ENCODE assay signal across 31 mouse cellular contexts in genomic region chr8:79226046-79226445, GRCm38 (mm10). TPM values are rescaled to one million over a fixed set of nuclear protein-coding genes. Genes with fewer than 3 reads are reported as not detected.
A peak's percentile ranks its signal among the peaks of the same experiment; 100 is the strongest.
DNase-seq lines count a peak whose midpoint lies in the region; ATAC-seq and TF ChIP-seq lines count a peak whose summit lies in the region.
"Had no signal": no experiment of that assay in that cellular context is flagged by ENCODE, and none has a peak within 500 bp of the region (broad histone marks: within the 10 kb centered on the region; RNA-seq: fewer than 3 reads in every experiment).

No protein-coding gene starts in this region.

- no peak for TF ChIP-seq CTCF in bone marrow macrophage, adult 2 months (IDR thresholded peaks at IDR 0.05; ENCODE audit: low read depth, low read length)
- no peak for TF ChIP-seq CTCF in intestine, postnatal 0 days (IDR thresholded peaks at IDR 0.05; ENCODE audit: low read depth)

- no peak overlapping the region for H3K9ac ChIP-seq in midbrain, embryonic 13.5 days (replicated peaks)
- no peak overlapping the region for H3K9ac ChIP-seq in intestine, postnatal 0 days (ENCODE audit: low read depth, low read length)
- H3K9ac ChIP-seq: forebrain, embryonic 15.5 days; heart, embryonic 13.5 days; hindbrain, embryonic 14.5 days had no signal

- no peak overlapping the region for H3K4me2 ChIP-seq in midbrain, embryonic 13.5 days (replicated peaks)
- no peak overlapping the region for H3K4me2 ChIP-seq in intestine, postnatal 0 days (replicated peaks; ENCODE audit: low read depth)
- H3K4me2 ChIP-seq: forebrain, embryonic 15.5 days; heart, embryonic 13.5 days; hindbrain, embryonic 14.5 days had no signal

- no peaks in the 10 kb centered on the region for H3K27me3 ChIP-seq in midbrain, embryonic 13.5 days
- no peaks in the 10 kb centered on the region for H3K27me3 ChIP-seq in intestine, postnatal 0 days (replicated peaks; ENCODE audit: control insufficient read depth, insufficient read depth, low read length)
- H3K27me3 ChIP-seq: forebrain, embryonic 15.5 days; heart, embryonic 13.5 days had no signal

- TF ChIP-seq POLR2A in bone marrow macrophage, adult 2 months (IDR thresholded peaks at IDR 0.05; ENCODE audit: borderline replicate concordance, low read depth, low read length): no peak

- peaks cover 9% of the 10 kb centered on the region for H3K4me1 ChIP-seq in bone marrow macrophage, adult 2 months (ENCODE audit: control insufficient read depth, insufficient read depth, low read length)
- H3K4me1 ChIP-seq in midbrain, embryonic 13.5 days (replicated peaks): no peaks in the 10 kb centered on the region
- H3K4me1 ChIP-seq in intestine, postnatal 0 days (replicated peaks; ENCODE audit: control insufficient read depth, insufficient read depth, low read length): no peaks in the 10 kb centered on the region

- peak overlapping the region; percentile 91 for H3K27ac ChIP-seq in bone marrow macrophage, adult 2 months (ENCODE audit: insufficient read depth, low read depth, low read length)
- H3K27ac ChIP-seq in midbrain, embryonic 13.5 days: no peak overlapping the region
- no peak overlapping the region for H3K27ac ChIP-seq in intestine, postnatal 0 days (ENCODE audit: low read depth, low read length)
- H3K27ac ChIP-seq: forebrain, embryonic 15.5 days; heart, adult 2 months; heart, embryonic 10.5 days; heart, embryonic 13.5 days; hindbrain, embryonic 14.5 days; hindbrain, postnatal 0 days had no signal

- ATAC-seq in granulocyte monocyte progenitor cell, adult 5-6 weeks (replicated peaks; ENCODE audit: poor library complexity, severe bottlenecking): peak; percentile 57
- peak; percentile 44; the same call in 1 of the 2 replicates for ATAC-seq in megakaryocyte progenitor cell, adult 5-6 weeks (replicated peaks; ENCODE audit: poor library complexity)
- no peak for ATAC-seq in midbrain, embryonic 13.5 days
- ATAC-seq in intestine, postnatal 0 days: no peak
- ATAC-seq: activated CD4-positive, CD25-positive, alpha-beta regulatory T cell, adult 4 months; CD4-positive, CD25-positive, alpha-beta regulatory T cell, adult 4 months; forebrain, embryonic 15.5 days; hindbrain, postnatal 0 days had no signal

- H3K36me3 ChIP-seq in midbrain, embryonic 13.5 days: no peaks in the 10 kb centered on the region
- no peaks in the 10 kb centered on the region for H3K36me3 ChIP-seq in intestine, postnatal 0 days (ENCODE audit: control insufficient read depth, insufficient read depth)
- H3K36me3 ChIP-seq: forebrain, embryonic 15.5 days; heart, embryonic 10.5 days; heart, embryonic 13.5 days had no signal

- peaks cover 6% of the 10 kb centered on the region; the same call in 1 of the 2 replicates for H3K9me3 ChIP-seq in midbrain, embryonic 13.5 days
- no peaks in the 10 kb centered on the region for H3K9me3 ChIP-seq in intestine, postnatal 0 days (ENCODE audit: control insufficient read depth)
- H3K9me3 ChIP-seq: forebrain, embryonic 15.5 days; heart, embryonic 10.5 days; heart, embryonic 13.5 days had no signal

- WGBS in midbrain, embryonic 13.5 days: 97% methylated on average over 3 of the region's 3 CpGs
- 90% methylated on average over 3 of the region's 3 CpGs for WGBS in intestine, postnatal 0 days

- no peak for DNase-seq in lung, postnatal 36 days
- DNase-seq: adrenal gland, adult 8-10 months; adrenal gland, postnatal 25 days; cerebellum, adult 18-20 months; cerebellum, postnatal 10 days; cerebellum, postnatal 36 days; gastrocnemius, postnatal 25 days; heart, postnatal 14 days; heart, postnatal 4 days had no signal

- H3K4me3 ChIP-seq in bone marrow macrophage, adult 2 months (ENCODE audit: insufficient read depth, low read length): peak overlapping the region; percentile 50
- H3K4me3 ChIP-seq in midbrain, embryonic 13.5 days (replicated peaks): no peak overlapping the region
- H3K4me3 ChIP-seq in intestine, postnatal 0 days (ENCODE audit: low read depth, low read length): no peak overlapping the region
- H3K4me3 ChIP-seq: forebrain, embryonic 15.5 days; heart, adult 2 months; heart, embryonic 10.5 days; heart, embryonic 13.5 days had no signal

RNA-seq across cellular contexts. Expression of gene 1700011L22Rik, which starts 22.3 kb away (rescaled TPM):
- not detected in 2 replicates for polyA plus RNA-seq in bone marrow macrophage, adult 2 months (2012; ENCODE audit: insufficient read depth, insufficient read length, missing spikeins)
- not detected in 2 replicates for total RNA-seq in granulocyte monocyte progenitor cell, adult 5-6 weeks (2014; fragmentation: Nextera tagmentation)
- not detected in 2 replicates for total RNA-seq in granulocyte monocyte progenitor cell, adult 5-6 weeks (2017)
- total RNA-seq in megakaryocyte progenitor cell, adult 5-6 weeks (2015): not detected in 2 replicates
- total RNA-seq in megakaryocyte progenitor cell, adult 5-6 weeks (2017): not detected in 2 replicates
- not detected in 2 replicates for polyA plus RNA-seq in midbrain, embryonic 13.5 days (2015; fragmentation: Nextera tagmentation; extraction: Ambion mirVana)
- not detected in 2 replicates for polyA plus RNA-seq in intestine, postnatal 0 days (2015; fragmentation: Nextera tagmentation; extraction: Ambion mirVana)
- total RNA-seq: adrenal gland, postnatal 25 days; ES-E14; gastrocnemius, adult 8-10 months; gastrocnemius, postnatal 25 days; heart, adult 2 months; heart, postnatal 14 days; heart, postnatal 4 days; hindbrain, postnatal 0 days had no signal
- polyA plus RNA-seq: activated CD4-positive, CD25-positive, alpha-beta regulatory T cell, adult 4 months; C2C12; CD4-positive, CD25-positive, alpha-beta regulatory T cell, adult 4 months; embryonic facial prominence, embryonic 11.5 days; embryonic facial prominence, embryonic 14.5 days; forebrain, embryonic 11.5 days; forebrain, embryonic 15.5 days; heart, adult 2 months; heart, embryonic 10.5 days; heart, embryonic 13.5 days; heart, embryonic 16.5 days; hindbrain, embryonic 11.5 days; hindbrain, embryonic 14.5 days; intestine, embryonic 14.5 days had no signal

Comparison
In these comparisons a context has a peak if more than half of its experiments do, and no peak if none do; other contexts are left out.
1. ATAC-seq: peak in granulocyte monocyte progenitor cell, adult 5-6 weeks (single experiment) and megakaryocyte progenitor cell, adult 5-6 weeks (single experiment); none in midbrain, embryonic 13.5 days (single experiment) and intestine, postnatal 0 days (single experiment).